Mouse (Mus musculus) heart, adult 2 months (tissue): Measurements from ENCODE around the gene Abhd2. TPM values are rescaled to one million over a fixed set of nuclear protein-coding genes. Genes with fewer than 3 reads are reported as not detected.
A peak's percentile ranks its signal among the peaks of the same experiment; 100 is the strongest.

Source experiments
- DNase-seq, 2 experiments: peaks; one replicate each; pipeline ENCODE4 v3.0.0; 2021
- H3K27ac ChIP-seq: fragments of 200-600 bp; 2 replicates; pipeline ENCODE4 v1.8.1; 2022
- H3K27me3 ChIP-seq: fragments of 200-500 bp; 2 replicates; pipeline ENCODE4 v1.6.1; 2012; ENCODE audit warnings: mild to moderate bottlenecking, low read length, inconsistent platforms, mixed read lengths; ENCODE audit not compliant: control insufficient read depth, insufficient read depth
- H3K36me3 ChIP-seq: fragments of 200-500 bp; 2 replicates; pipeline ENCODE4 v1.6.1; 2012; ENCODE audit warnings: low read length, inconsistent platforms; ENCODE audit not compliant: control insufficient read depth, insufficient read depth
- H3K4me1 ChIP-seq: fragments of 200-500 bp; 2 replicates; pipeline ENCODE4 v1.6.1; 2011; ENCODE audit warnings: low read length; ENCODE audit not compliant: control insufficient read depth, insufficient read depth
- H3K4me3 ChIP-seq: fragments of 200-600 bp; 2 replicates; pipeline ENCODE4 v1.8.1; 2022
- H3K79me2 ChIP-seq: fragments of 200-500 bp; replicated peaks from 2 replicates; pipeline ENCODE4 v1.6.1; 2012; ENCODE audit warnings: mild to moderate bottlenecking, inconsistent platforms, low read length, moderate library complexity, mixed read lengths; ENCODE audit not compliant: control insufficient read depth, insufficient read depth
- H3K9ac ChIP-seq: fragments of 200-500 bp; 2 replicates; pipeline ENCODE4 v1.6.1; 2012; ENCODE audit warnings: low read depth, mild to moderate bottlenecking, control low read depth, inconsistent platforms, low read length, mixed read lengths
- CTCF ChIP-seq: fragments of 200-600 bp; IDR thresholded peaks from 2 replicates; pipeline ENCODE4 v1.8.1; 2022; ENCODE audit warnings: antibody characterized with exemption, mild to moderate bottlenecking, moderate library complexity
- EP300 ChIP-seq: fragments of 200-500 bp; IDR thresholded peaks from 2 replicates; pipeline ENCODE4 v1.6.1; 2011; ENCODE audit warnings: low read depth, low read length, control low read depth; ENCODE audit not compliant: insufficient read depth
- POLR2A ChIP-seq: fragments of 200-500 bp; IDR thresholded peaks from 2 replicates; pipeline ENCODE4 v1.6.1; 2011; ENCODE audit warnings: mild to moderate bottlenecking, low read depth, low read length, control low read depth; ENCODE audit not compliant: insufficient read depth
- WGBS: fragments of 180-500 bp; shearing (Covaris S2); methylation state at CpG from one replicate; pipeline ENCODE4 v1.1.7; 2018; 5-methylcytosine and 5-hydroxymethylcytosine counted together
- intact Hi-C: fragments of 180-260 bp; cut with DNase I; formaldehyde crosslinking; loops from one replicate; pipeline ENCODE4 v1.15.1; 2025
- polyA plus RNA-seq: library from polyadenylated mRNA; depleted of rRNA; stranded (reverse); fragments of >200 nt; gene quantifications from 2 replicates; pipeline ENCODE4 v1.2.3, GENCODE M21; 2012
- total RNA-seq, 2 experiments: library from RNA; stranded (reverse); gene quantifications; 2 replicates each; pipeline ENCODE4 v1.2.3; 2021

Abhd2 gene
- total and polyA plus RNA-seq, 3 experiments: 8.4 to 36.3 (median 33.8) TPM

DNA sequence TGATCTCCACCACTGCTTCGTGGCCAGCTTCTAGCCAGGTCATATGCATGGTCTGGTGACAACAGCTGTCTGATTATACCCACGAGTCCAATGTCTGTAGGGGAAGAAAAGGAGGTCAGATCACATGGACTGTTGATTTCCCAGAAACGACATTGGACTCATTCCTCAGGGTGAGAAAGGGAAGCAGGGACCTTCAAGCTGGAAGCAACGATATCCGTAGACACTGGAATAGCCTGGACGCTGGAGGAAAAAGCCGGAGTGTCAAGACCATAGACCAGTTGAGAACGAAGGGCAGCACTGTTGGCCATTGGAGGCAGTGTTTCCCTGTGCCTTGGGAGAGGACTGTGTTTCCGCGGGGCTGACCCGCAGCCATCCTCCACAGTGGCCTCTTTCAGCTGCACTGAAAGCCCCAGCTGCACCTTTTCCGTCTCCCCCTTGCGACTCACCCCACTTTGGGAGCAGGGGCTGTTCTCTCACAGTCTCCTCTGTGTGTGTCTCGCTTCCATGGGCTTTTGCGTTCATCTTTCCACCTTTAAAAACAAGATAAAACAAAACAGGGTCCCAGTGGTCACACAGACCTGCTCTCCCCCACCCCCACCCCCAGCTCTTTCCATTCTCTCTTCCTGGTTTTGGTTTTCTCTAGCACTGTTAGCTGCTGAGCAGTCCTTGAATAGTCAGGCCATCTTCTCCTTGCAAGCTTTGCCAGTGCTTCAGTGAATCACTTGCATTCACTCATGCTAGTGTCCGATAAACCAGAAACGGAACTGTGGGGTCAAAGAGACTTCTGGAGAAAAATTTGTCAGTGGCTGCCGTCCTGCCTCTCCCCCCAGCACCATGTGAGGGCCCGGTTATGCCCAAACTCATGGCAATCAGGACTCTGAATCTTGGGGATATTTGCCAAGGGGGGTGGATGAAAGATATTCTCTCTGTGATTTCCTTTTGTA, 36.5 kb downstream of the Abhd2 start:
- intact Hi-C loops: loop anchor here (2.0 kb wide), 1 partner anchor 35 kb away; no protein-coding TSS in a partner anchor
- no peaks in the 10 kb centered on the region for H3K27me3 ChIP-seq
- peak overlapping the region; percentile 69 for H3K27ac ChIP-seq
- no peaks in the 10 kb centered on the region; the same call in 1 of the 2 replicates for H3K79me2 ChIP-seq
- peaks cover 20% of the 10 kb centered on the region for H3K4me1 ChIP-seq
- no peak overlapping the region for H3K4me3 ChIP-seq
- TF ChIP-seq CTCF (peak; percentile 52), EP300 (no peak; the same call in 1 of the 2 replicates), POLR2A (no peak)
- peaks cover 5% of the 10 kb centered on the region; the same call in 1 of the 2 replicates for H3K36me3 ChIP-seq
- DNase-seq: peak; percentile 40 to 58
- WGBS: 27% methylated on average over 19 of the region's 19 CpGs
- no peak overlapping the region for H3K9ac ChIP-seq

DNA sequence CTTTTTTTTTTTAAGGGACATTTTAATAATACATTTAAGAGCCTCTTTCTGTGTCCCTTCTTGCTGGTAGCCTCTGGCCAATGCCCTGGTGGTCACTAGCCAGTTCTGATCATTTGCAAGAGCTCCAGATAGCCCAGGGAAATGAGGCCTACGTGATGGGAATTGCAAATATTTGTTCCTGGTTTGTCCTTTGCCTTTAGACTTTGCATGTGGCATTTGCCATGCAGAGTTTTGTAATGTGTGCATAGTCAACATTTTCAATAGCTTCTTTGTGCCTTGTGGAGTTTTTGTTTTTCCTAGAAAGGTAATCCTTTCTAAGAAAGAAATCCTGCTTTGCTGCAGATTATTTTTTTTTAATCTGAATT, 37.2 kb downstream of the Abhd2 start:
- TF ChIP-seq CTCF (no peak), EP300 (no peak), POLR2A (no peak)
- intact Hi-C loops: no loop called here
- H3K79me2 ChIP-seq: no peaks in the 10 kb centered on the region; the same call in 1 of the 2 replicates
- DNase-seq: no peak
- H3K36me3 ChIP-seq: peaks cover 5% of the 10 kb centered on the region; the same call in 1 of the 2 replicates
- WGBS: 53% methylated on average over 1 of the region's 1 CpGs
- peak overlapping the region; percentile 69; the same call in 1 of the 2 replicates for H3K27ac ChIP-seq
- no peak overlapping the region for H3K9ac ChIP-seq
- H3K4me1 ChIP-seq: peaks cover 21% of the 10 kb centered on the region
- no peak overlapping the region for H3K4me3 ChIP-seq
- no peaks in the 10 kb centered on the region for H3K27me3 ChIP-seq

DNA sequence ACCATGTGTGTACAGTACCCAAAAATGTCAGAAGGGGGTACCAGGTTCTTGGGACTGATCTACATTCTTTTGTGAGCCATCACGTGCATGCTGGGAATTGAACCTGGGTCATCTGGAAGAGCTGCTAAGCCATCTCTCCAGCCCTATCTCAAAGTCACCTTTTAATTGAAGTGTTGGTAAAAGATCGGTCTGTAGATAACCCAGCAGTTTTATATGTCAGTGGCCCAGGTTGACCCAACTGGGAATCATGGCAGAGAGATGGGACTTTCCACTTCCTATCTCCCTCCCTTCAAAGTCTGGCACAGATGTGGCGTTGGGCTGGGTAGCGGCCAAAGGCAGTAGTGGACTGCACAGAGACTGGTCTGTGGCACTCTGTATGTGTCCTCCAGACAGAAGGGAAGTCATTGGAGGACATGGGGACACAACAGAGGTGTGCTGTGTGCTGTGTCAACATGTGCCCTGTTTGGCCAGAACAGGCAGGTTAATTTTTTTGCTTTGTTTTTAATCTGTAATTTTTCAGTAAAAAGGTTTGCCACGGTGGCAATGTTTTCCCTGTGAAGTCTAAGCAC, 38.5 kb downstream of the Abhd2 start:
- TF ChIP-seq EP300 (no peak), POLR2A (no peak), CTCF (no peak)
- intact Hi-C loops: no loop called here

DNA sequence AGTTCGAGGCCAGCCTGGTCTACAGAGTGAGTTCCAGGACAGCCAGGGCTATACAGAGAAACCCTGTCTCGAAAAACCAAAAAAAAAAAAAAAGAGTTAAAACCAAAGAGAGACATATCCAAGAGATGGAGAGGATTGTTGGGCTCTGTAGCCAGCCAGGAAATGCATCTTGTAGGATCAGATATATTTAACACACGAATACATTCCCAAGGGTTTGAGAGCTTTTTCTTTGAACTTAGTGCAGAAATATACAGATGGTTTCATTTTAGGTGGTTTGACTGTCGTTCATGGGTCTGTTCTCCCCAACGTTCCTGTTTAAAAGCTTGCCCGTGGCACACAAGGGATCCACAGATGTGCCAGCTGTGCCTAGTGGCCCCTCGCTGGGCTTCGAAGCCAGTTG, 39.2 kb downstream of the Abhd2 start:
- DNase-seq: no peak
- Histone ChIP-seq H3K27ac (peak overlapping the region; percentile 12), H3K9ac (no peak overlapping the region), H3K79me2 (no peaks in the 10 kb centered on the region), H3K27me3 (no peaks in the 10 kb centered on the region), H3K4me1 (peaks cover 26% of the 10 kb centered on the region), H3K4me3 (no peak overlapping the region), H3K36me3 (peaks cover 5% of the 10 kb centered on the region; the same call in 1 of the 2 replicates)
- intact Hi-C loops: no loop called here
- TF ChIP-seq POLR2A (no peak), EP300 (no peak), CTCF (no peak)
- WGBS: 75% methylated on average over 8 of the region's 8 CpGs

More for the DNA sequence above, 38.5 kb downstream of the Abhd2 start:
- Histone ChIP-seq H3K79me2 (no peaks in the 10 kb centered on the region), H3K36me3 (peaks cover 5% of the 10 kb centered on the region; the same call in 1 of the 2 replicates), H3K27ac (peak overlapping the region; percentile 33), H3K9ac (no peak overlapping the region), H3K4me1 (peaks cover 26% of the 10 kb centered on the region), H3K27me3 (no peaks in the 10 kb centered on the region), H3K4me3 (no peak overlapping the region)
- 65% methylated on average over 5 of the region's 5 CpGs for WGBS
- DNase-seq: peak; percentile 59 to 69

DNA sequence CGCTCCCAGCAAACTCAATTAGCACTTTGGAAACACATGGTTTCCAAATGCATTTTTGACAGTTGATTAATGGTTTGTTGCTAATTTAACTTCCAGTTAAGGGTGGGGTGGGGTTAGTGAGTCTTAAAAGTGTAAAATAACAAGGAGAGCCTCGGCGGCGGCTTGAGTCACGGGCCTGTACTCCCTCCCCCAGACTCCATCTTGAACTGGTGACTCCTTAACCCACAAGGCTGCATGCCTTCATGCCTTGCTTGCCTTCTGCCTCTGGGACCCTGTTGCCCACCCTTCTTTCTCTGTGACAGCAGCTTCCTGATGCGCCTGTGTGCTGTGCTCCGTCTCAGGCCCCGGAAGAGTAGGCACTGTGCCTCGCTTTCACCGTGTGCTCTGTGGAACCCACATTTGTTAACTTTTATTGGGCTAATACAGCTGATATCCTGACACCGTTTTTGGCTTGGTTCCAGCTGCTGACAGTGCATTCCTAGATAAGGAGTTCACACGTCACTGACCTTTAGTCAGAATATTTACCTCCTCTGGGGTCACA, 40.6 kb downstream of the Abhd2 start:
- peaks cover 5% of the 10 kb centered on the region; the same call in 1 of the 2 replicates for H3K36me3 ChIP-seq
- DNase-seq: no peak
- H3K79me2 ChIP-seq: no peaks in the 10 kb centered on the region
- no peak overlapping the region for H3K9ac ChIP-seq
- peaks cover 24% of the 10 kb centered on the region for H3K4me1 ChIP-seq
- TF ChIP-seq EP300 (no peak), POLR2A (no peak), CTCF (no peak)
- H3K27me3 ChIP-seq: no peaks in the 10 kb centered on the region
- no peak overlapping the region for H3K27ac ChIP-seq
- intact Hi-C loops: no loop called here
- no peak overlapping the region for H3K4me3 ChIP-seq
- WGBS: 59% methylated on average over 12 of the region's 12 CpGs
